Mouse (Mus musculus) right cerebral cortex, postnatal 25 days (tissue): ENCODE measurements around the gene Myh11.
A peak's percentile ranks its signal among the peaks of the same experiment; 100 is the strongest.

Source experiments
- DNase-seq: peaks from one replicate; pipeline ENCODE4 v3.0.0; 2022

The Myh11 gene

GRCm38 (mm10) chr16:14291223-14291622 lies at the start of gene Myh11:
Myh11 (minus strand) TSS chr16:14291372.
- DNase-seq = peak; percentile 12

- DNase-seq = no peak
Observed at GRCm38 (mm10) chr16:14328156-14328555, 37.0 kb upstream of the Myh11 start.

GRCm38 (mm10) chr16:14320494-14320893 lies 29.3 kb upstream of the Myh11 start:
- no peak for DNase-seq

DNA sequence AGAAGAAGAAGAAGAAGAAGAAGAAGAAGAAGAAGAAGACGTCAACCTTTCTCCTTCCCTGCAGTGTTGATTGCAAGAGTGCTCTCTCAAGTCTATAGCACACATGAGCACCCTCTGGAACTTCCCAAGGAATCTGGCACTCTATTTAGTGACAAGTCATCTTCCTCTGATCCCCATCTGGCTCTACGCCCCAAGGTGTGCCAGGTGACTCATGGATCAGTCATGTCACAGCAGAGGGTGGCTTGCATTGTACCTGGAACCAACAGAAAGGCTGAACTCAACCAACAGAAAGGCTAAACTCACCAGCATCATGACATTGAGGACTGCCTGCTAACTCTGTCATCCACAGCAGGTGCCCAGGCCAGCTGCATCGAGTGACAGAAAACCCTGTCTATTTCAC lies 28.5 kb upstream of the Myh11 start:
- DNase-seq = no peak

- peak; percentile 96 for DNase-seq
Observed at GRCm38 (mm10) chr16:14316884-14317876, 26.0 kb upstream of the Myh11 start, which contains the start of gene Fopnl. Fopnl (minus strand) TSS chr16:14317405.

GRCm38 (mm10) chr16:14312914-14313313 lies 21.7 kb upstream of the Myh11 start:
- no peak for DNase-seq

- no peak for DNase-seq
Observed at GRCm38 (mm10) chr16:14311371-14311770, 20.2 kb upstream of the Myh11 start.

DNA sequence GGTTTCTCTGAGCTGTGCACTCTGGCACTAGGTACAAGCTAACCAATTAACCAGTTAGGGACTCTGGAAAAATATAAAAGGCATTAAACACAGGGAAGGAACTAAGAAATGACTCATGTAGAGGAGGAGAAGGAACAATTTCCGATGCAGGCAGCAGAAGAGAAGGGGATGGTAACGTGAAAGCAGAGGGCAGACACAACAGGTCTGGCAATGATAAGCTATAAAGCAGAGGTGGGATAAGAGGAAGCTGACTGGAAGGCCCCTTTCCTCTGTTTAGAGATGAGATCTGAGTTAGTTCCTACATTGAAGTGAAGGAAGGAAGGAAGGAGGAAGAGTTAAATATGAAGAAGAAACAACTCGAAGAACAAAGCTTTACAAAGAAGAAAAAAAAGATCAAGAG lies 18.7 kb upstream of the Myh11 start:
- DNase-seq = no peak

DNA sequence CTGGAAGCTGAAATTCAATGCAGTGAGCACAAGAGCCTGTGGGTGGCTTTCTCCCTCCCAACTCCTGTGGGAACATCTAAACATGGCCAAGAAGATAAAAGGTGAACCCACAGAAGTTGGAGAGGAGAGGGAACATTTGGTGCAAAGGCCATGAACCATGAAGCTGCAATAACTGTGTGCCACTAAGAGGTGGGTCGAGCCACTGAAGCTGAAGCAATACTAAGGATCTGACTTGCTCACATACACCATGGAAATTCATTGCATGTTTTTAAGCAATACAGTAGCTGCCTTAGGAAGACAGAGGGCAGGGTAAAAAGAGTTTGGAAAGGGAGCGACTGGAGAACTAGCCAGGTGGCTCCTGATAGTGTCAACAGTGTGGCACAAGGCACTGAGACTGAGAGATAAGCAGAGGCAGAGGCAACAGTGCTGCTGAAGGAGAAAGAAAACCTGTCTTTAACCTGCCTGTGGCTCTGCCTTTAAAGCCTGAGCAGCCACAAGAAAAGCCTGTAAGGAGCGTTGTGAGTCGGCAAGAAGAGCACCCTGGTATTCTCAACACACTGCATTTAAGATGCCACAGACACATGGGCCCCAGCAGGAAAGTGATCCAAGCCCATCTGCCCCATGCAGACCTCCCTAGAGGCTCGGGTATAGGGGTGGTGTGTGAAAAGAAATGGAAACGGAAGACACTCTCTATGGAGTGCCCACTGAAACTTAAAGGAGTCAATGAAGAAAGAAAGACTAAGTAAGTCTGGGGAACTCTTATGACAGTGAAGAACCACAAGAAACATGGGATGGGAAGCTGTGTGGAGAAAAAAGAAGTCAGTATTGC lies 17.3 kb upstream of the Myh11 start:
- no peak for DNase-seq

GRCm38 (mm10) chr16:14307373-14307772 lies 16.2 kb upstream of the Myh11 start:
- no peak for DNase-seq

DNA sequence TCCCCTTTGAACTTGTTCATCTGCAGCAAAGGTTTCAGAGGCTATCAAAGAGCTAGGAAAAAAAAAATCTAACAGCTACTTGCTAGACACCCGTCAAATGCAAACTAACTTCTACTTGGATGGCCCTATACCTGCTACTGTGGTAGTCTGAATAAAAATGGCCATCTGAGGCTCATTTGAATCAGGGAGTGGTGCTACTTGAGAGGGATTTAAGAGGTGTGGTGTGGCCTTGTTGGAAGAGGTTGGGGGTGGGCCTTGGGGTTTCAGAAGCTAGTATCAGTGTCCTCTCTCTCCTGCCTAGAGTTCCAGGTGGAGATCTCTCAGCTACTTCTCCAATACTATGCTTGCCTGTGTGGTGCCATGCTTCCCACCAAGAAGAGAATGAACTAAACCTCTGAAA lies 15.3 kb upstream of the Myh11 start:
- no peak for DNase-seq

GRCm38 (mm10) chr16:14304791-14305190 lies 13.6 kb upstream of the Myh11 start:
- no peak for DNase-seq

DNA sequence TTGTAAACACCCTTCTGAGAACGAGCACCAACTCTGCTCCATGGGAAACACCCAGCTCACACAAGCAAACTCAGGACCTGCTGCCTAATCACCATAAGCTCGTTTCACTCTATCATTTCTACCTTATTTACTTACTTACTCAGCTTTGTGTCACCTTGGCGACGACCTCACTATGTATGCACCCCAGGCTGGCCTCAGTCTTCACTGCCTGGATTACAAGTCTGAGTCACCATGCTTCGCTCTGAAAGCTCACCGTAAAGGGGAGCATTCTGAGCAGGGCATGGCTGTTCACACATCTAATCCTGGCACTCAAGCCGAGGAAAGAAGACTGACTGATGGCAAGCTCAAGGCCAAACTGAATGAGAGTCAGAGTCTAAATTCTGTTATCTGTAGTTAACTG lies 12.5 kb upstream of the Myh11 start:
- no peak for DNase-seq

DNA sequence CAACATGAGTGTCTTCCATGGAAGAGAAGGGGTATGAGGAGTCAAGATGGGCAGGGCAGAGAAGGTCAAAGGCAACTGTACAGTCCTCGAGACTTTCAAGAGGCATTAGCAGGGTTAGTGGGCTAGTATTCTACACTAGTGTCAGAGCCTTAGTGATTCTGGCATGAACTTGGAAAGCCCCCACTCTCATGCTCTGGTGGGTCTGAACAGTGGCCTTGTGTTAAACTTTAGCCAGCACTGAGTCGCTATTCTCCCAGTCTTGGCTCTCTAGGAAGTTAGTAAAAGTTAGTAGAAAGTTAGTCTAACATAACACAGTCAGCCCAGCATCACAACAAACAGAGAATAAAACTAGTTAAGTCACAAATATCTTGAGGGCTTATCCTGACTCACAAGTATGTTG lies 12.0 kb upstream of the Myh11 start:
- DNase-seq = no peak

GRCm38 (mm10) chr16:14298461-14298860 lies 7.3 kb upstream of the Myh11 start:
- DNase-seq = no peak

- DNase-seq = no peak
Observed at GRCm38 (mm10) chr16:14297746-14298145, 6.6 kb upstream of the Myh11 start.

DNA sequence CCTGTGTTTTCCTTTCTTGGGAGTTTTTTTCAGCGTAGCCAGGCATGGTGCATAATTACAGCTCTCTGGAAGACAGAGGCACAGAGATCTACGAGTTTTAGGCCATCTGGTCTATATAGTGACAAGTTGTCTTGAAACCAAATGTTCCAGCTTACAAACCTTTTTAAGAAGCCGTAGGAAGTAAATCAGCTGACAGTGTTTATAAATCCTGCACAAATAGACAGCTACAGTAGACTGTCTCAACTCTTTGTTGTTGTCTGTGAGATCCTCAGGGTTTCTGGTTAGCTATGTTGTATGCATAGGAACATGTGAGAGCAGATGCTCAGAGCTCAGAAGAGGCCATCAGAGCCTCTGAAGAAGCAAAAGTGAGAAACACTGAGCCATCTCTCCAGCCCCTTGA lies 6.0 kb upstream of the Myh11 start:
- DNase-seq = no peak

- no peak for DNase-seq
Observed at GRCm38 (mm10) chr16:14296544-14297124, 5.5 kb upstream of the Myh11 start.

DNA sequence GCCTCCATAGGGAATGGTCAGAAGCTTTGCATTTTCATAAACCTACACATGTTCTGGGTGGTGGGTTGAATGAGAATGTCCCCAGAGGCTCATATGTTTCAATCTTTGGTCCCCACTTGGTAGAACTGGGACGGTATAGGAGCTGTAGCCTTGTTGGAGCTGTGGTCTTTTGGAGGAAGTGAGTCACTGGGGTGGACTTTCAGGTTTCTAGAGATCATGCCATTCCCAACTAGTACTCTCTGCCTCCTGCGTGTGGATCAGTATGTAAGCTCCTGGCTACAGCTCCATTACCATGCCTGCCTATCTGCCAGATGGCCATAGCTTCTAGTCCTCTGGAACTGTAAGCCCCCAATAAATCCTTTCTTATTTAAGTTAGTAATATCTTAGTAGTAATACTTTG lies 4.1 kb upstream of the Myh11 start:
- DNase-seq = no peak

- peak; percentile 22 for DNase-seq
Observed at GRCm38 (mm10) chr16:14292205-14293199, 1.3 kb upstream of the Myh11 start.

DNA sequence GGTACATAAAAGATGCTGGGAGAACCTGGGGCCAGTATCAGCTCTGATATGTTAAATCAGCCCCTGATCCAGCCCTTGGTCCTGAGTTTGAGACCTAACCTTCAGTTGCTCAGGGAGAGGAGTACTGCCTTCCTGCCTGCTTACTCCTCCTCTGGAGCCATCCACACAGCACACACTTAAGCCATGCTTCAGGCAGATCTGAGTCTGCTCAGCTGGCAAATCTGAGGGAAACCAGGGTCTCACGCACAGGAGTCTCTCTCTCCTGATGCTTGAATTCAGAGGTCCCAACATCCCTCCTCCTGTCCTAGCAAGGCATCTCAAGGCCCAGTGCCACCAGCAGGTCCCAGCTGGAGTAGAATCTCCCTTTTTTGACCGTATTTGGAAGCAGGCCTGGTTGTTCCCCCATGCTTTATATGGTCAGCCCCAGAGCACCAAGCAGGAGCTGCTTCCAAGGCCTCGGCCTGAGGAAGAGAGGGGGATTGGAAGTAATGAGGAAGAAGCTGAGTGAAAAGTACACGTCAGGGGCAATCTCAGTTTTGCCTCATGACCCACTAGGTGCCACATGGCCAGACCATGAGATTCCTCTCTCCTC lies 18.7 kb downstream of the Myh11 start:
- DNase-seq = no peak
